8 mouse cellular contexts compared by ENCODE assay signal in the genomic region with DNA sequence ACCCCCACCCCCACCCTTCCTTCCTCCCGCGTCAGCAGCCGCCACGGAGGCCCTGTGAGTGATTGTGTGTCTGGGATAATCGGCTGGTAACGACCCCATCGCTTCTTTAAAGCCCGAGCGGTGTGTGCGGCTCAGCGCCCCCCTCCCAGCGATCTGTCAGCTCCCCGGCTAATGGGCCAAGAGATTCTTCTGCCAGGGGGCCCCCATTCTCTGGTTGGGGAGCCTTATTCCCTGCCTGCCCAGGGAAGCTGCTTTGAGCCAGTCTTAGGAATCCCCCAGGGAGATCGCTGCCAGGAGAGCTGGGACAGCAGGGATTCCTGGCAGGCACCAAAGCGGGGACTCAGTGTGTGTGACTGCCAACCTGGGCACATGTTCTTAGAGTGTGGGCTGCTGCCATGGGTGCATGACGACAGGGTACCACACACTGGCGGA. TPM values are rescaled to one million over a fixed set of nuclear protein-coding genes. Genes with fewer than 3 reads are reported as not detected.
DNase-seq lines count a peak whose midpoint lies in the region; ATAC-seq lines count a peak whose summit lies in the region.

No protein-coding gene starts in this region.

- peaks cover 62% of the 10 kb centered on the region for H3K36me3 ChIP-seq in kidney, embryonic 16.5 days (ENCODE audit: insufficient read depth, low read length)
- H3K36me3 ChIP-seq in midbrain, embryonic 16.5 days (ENCODE audit: control insufficient read depth, insufficient read depth, low read length) = peaks cover 3% of the 10 kb centered on the region; the same call in 1 of the 2 replicates

- H3K9me3 ChIP-seq in kidney, embryonic 16.5 days (ENCODE audit: low read length) = no peaks in the 10 kb centered on the region
- no peaks in the 10 kb centered on the region for H3K9me3 ChIP-seq in midbrain, embryonic 16.5 days (replicated peaks; ENCODE audit: control insufficient read depth, low read length, poor library complexity, severe bottlenecking)

- peak overlapping the region; percentile 14; the same call in 1 of the 2 replicates for H3K4me2 ChIP-seq in kidney, embryonic 16.5 days (replicated peaks; ENCODE audit: low read depth, low read length)
- H3K4me2 ChIP-seq in midbrain, embryonic 16.5 days (ENCODE audit: low read length) = peak overlapping the region; percentile 39

- no peak overlapping the region for H3K4me3 ChIP-seq in kidney, embryonic 16.5 days (ENCODE audit: low read length)
- H3K4me3 ChIP-seq in midbrain, embryonic 16.5 days (ENCODE audit: low read depth, low read length) = no peak overlapping the region

- no peaks in the 10 kb centered on the region for H3K27me3 ChIP-seq in kidney, embryonic 16.5 days (ENCODE audit: insufficient read depth, low read length)
- H3K27me3 ChIP-seq in midbrain, embryonic 16.5 days (ENCODE audit: control insufficient read depth, insufficient read depth, low read depth, low read length) = no peaks in the 10 kb centered on the region

- 0 out of 2 replicates have a peak overlapping the region, but pooled peaks have one; percentile 4 for H3K27ac ChIP-seq in kidney, embryonic 16.5 days (ENCODE audit: low read length)
- H3K27ac ChIP-seq in midbrain, embryonic 16.5 days (ENCODE audit: low read length) = peak overlapping the region; percentile 76

- H3K4me1 ChIP-seq in kidney, embryonic 16.5 days (ENCODE audit: insufficient read depth, low read length) = peaks cover 69% of the 10 kb centered on the region
- H3K4me1 ChIP-seq in midbrain, embryonic 16.5 days (ENCODE audit: control insufficient read depth, insufficient read depth, low read length) = peaks cover 71% of the 10 kb centered on the region

- H3K9ac ChIP-seq in kidney, embryonic 16.5 days (replicated peaks; ENCODE audit: low read length) = no peak overlapping the region
- H3K9ac ChIP-seq in midbrain, embryonic 16.5 days (ENCODE audit: low read depth, low read length) = peak overlapping the region; percentile 39; the same call in 1 of the 2 replicates

- ATAC-seq in cerebellum, adult (ENCODE audit: insufficient number of reproducible peaks, low FRiP score, low TSS enrichment) = no peak
- ATAC-seq in kidney, embryonic 16.5 days (ENCODE audit: low FRiP score, low TSS enrichment) = no peak
- ATAC-seq in midbrain, embryonic 16.5 days = peak; percentile 39
- no peak for ATAC-seq in granulocyte monocyte progenitor cell, adult 5-6 weeks (replicated peaks; ENCODE audit: poor library complexity, severe bottlenecking)

- DNase-seq in cerebellum, adult 8-10 months = peak; percentile 27
- peak; percentile 27 for DNase-seq in thymus, postnatal 4 days
- DNase-seq in thymus, postnatal 10 days (ENCODE audit: low spot score in 2 of 2) = no peak
- DNase-seq in gastrocnemius, adult 8-10 months (ENCODE audit: low spot score in 2 of 2) = no peak

- 28% methylated on average over 13 of the region's 17 CpGs for WGBS in kidney, embryonic 16.5 days
- WGBS in midbrain, embryonic 16.5 days = 6% methylated on average over 16 of the region's 17 CpGs

RNA-seq across cellular contexts. Expression of a gene that starts 13.3 kb away (rescaled TPM):
- 0.59 TPM in 1 of 2 replicates, not detected in the other for polyA plus RNA-seq in kidney, embryonic 16.5 days (2015; fragmentation: Nextera tagmentation; extraction: Ambion mirVana)
- polyA plus RNA-seq in midbrain, embryonic 16.5 days (2015; fragmentation: Nextera tagmentation; extraction: Ambion mirVana) = 1.0 and 1.9 TPM in 2 replicates
- total RNA-seq in granulocyte monocyte progenitor cell, adult 5-6 weeks (2014; fragmentation: Nextera tagmentation) = not detected in 2 replicates
- 1.8 TPM in 1 of 2 replicates, not detected in the other for total RNA-seq in granulocyte monocyte progenitor cell, adult 5-6 weeks (2017)
- not detected for total RNA-seq in gastrocnemius, adult 8-10 months (2022)

RNA-seq across cellular contexts. Expression of a gene that starts 41.9 kb away (rescaled TPM):
- 31.4 and 32.5 TPM in 2 replicates for polyA plus RNA-seq in kidney, embryonic 16.5 days (2015; fragmentation: Nextera tagmentation; extraction: Ambion mirVana)
- polyA plus RNA-seq in midbrain, embryonic 16.5 days (2015; fragmentation: Nextera tagmentation; extraction: Ambion mirVana) = 9.5 and 9.6 TPM in 2 replicates
- 3.8 and 8.8 TPM in 2 replicates for total RNA-seq in granulocyte monocyte progenitor cell, adult 5-6 weeks (2014; fragmentation: Nextera tagmentation)
- total RNA-seq in granulocyte monocyte progenitor cell, adult 5-6 weeks (2017) = 1.9 and 3.1 TPM in 2 replicates
- 10 to 100 TPM in 2 of 4 experiments, 1 to 10 TPM in 2; 8.3 to 11.7 (median 9.5) TPM for total RNA-seq in gastrocnemius, adult 8-10 months (2022)

RNA-seq across cellular contexts. Expression of a gene that starts 54.5 kb away (rescaled TPM):
- polyA plus RNA-seq in kidney, embryonic 16.5 days (2015; fragmentation: Nextera tagmentation; extraction: Ambion mirVana) = 213 and 252 TPM in 2 replicates
- polyA plus RNA-seq in midbrain, embryonic 16.5 days (2015; fragmentation: Nextera tagmentation; extraction: Ambion mirVana) = 20.4 and 29.1 TPM in 2 replicates
- 216 and 220 TPM in 2 replicates for total RNA-seq in granulocyte monocyte progenitor cell, adult 5-6 weeks (2014; fragmentation: Nextera tagmentation)
- 674 and 681 TPM in 2 replicates for total RNA-seq in granulocyte monocyte progenitor cell, adult 5-6 weeks (2017)
- total RNA-seq in gastrocnemius, adult 8-10 months (2022) = under 1 TPM in 3 of 4 experiments, not detected in 1; 0.25 to 0.60 (median 0.29) TPM

Comparison
In these comparisons a context has a peak if more than half of its experiments do, and no peak if none do; other contexts are left out.
1. DNase-seq: peak in cerebellum, adult 8-10 months (single experiment) and thymus, postnatal 4 days (single experiment); none in thymus, postnatal 10 days (0 of 2) and gastrocnemius, adult 8-10 months (0 of 2).
2. RNA of a gene that starts 54.5 kb away (total RNA-seq): 216 to 681 TPM in granulocyte monocyte progenitor cell, adult 5-6 weeks; 0.25 to 0.60 TPM in gastrocnemius, adult 8-10 months; every median in the first group is over 100 times any median in the second.